Mouse (Mus musculus) small intestine, adult 2 months (tissue): ENCODE measurements around the gene Grid2ip.

Experiments
- CTCF ChIP-seq: fragments of 200-500 bp; IDR thresholded peaks from 2 replicates; pipeline ENCODE4 v1.5.1; 2012; ENCODE audit warnings: low read depth, mild to moderate bottlenecking, control low read depth, inconsistent platforms, low read length, moderate library complexity, mixed read lengths; ENCODE audit not compliant: insufficient replicate concordance, insufficient read length; ENCODE audit errors: extremely low read depth
- POLR2A ChIP-seq: fragments of 200-500 bp; IDR thresholded peaks from 2 replicates; pipeline ENCODE4 v1.6.1; 2012; ENCODE audit warnings: low read depth, mild to moderate bottlenecking, control low read depth, inconsistent platforms, low read length, moderate library complexity

DNA sequence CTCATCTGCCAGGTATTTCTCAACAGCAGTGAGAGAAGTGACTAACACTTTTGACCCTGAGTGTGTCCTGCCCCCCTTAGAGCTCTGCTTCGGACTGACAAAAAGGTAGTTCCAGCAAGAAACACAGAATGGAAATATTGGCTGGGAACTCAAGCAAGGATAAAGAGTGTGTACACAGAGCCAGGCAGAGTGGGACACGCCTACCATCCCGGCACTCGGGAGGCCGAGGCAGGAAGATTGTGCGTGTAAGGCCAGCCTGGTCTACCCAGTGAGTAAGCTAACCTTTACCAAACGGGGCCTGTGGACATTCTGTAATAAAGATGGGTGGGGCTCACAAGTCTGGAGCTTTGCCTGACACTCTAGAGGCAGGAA, 22.1 kb upstream of the Grid2ip start:
- TF ChIP-seq CTCF (no peak), POLR2A (no peak)
